In genomic region chr1:88690601-88691000, GRCm38 (mm10) we compare ENCODE assay signal across 24 mouse cellular contexts. TPM values are rescaled to one million over a fixed set of nuclear protein-coding genes. Genes with fewer than 3 reads are reported as not detected.
DNase-seq lines count a peak whose midpoint lies in the region; ATAC-seq and TF ChIP-seq lines count a peak whose summit lies in the region.
"Had no signal": no experiment of that assay in that cellular context is flagged by ENCODE, and none has a peak within 500 bp of the region (broad histone marks: within the 10 kb centered on the region; RNA-seq: fewer than 3 reads in every experiment).

No protein-coding gene starts in this region.

- H3K27ac ChIP-seq in lung, embryonic 15.5 days: no peak overlapping the region
- H3K27ac ChIP-seq in left cerebral cortex, adult 2 months: no peak overlapping the region
- H3K27ac ChIP-seq: embryonic facial prominence, embryonic 13.5 days; forebrain, embryonic 13.5 days; gastrocnemius, adult 2 months; hindbrain, embryonic 12.5 days; hindbrain, embryonic 15.5 days had no signal

- 77% methylated on average over 6 of the region's 6 CpGs for WGBS in lung, embryonic 15.5 days

- H3K9me3 ChIP-seq in lung, embryonic 15.5 days: no peaks in the 10 kb centered on the region
- H3K9me3 ChIP-seq: embryonic facial prominence, embryonic 10.5 days; embryonic facial prominence, embryonic 13.5 days; forebrain, embryonic 13.5 days; hindbrain, embryonic 12.5 days; hindbrain, embryonic 15.5 days had no signal

- no peaks in the 10 kb centered on the region for H3K4me1 ChIP-seq in lung, embryonic 15.5 days
- H3K4me1 ChIP-seq: embryonic facial prominence, embryonic 13.5 days; forebrain, embryonic 13.5 days; hindbrain, embryonic 12.5 days; hindbrain, embryonic 15.5 days had no signal

- no peak overlapping the region for H3K4me2 ChIP-seq in lung, embryonic 15.5 days
- H3K4me2 ChIP-seq: embryonic facial prominence, embryonic 13.5 days; forebrain, embryonic 13.5 days; heart, embryonic 11.5 days; hindbrain, embryonic 12.5 days; hindbrain, embryonic 15.5 days had no signal

- H3K27me3 ChIP-seq in lung, embryonic 15.5 days: no peaks in the 10 kb centered on the region
- H3K27me3 ChIP-seq: embryonic facial prominence, embryonic 13.5 days; forebrain, embryonic 13.5 days; hindbrain, embryonic 12.5 days; hindbrain, embryonic 15.5 days had no signal

- no peaks in the 10 kb centered on the region for H3K36me3 ChIP-seq in lung, embryonic 15.5 days
- H3K36me3 ChIP-seq: embryonic facial prominence, embryonic 10.5 days; embryonic facial prominence, embryonic 13.5 days; hindbrain, embryonic 15.5 days had no signal

- H3K4me3 ChIP-seq in lung, embryonic 15.5 days: no peak overlapping the region
- no peak overlapping the region for H3K4me3 ChIP-seq in left cerebral cortex, adult 2 months
- H3K4me3 ChIP-seq: embryonic facial prominence, embryonic 10.5 days; embryonic facial prominence, embryonic 13.5 days; erythroblast, embryonic 14.5 days; forebrain, embryonic 13.5 days; gastrocnemius, adult 2 months; hindbrain, embryonic 12.5 days; hindbrain, embryonic 15.5 days had no signal

- 0 out of 2 replicates have a peak, but pooled peaks have one; percentile 23 for ATAC-seq in lung, embryonic 15.5 days (ENCODE audit: borderline replicate concordance, extremely low read depth, low FRiP score, low TSS enrichment)
- no peak for ATAC-seq in cerebellum, adult (ENCODE audit: insufficient number of reproducible peaks, low FRiP score, low TSS enrichment)
- ATAC-seq: activated CD4-positive, CD25-positive, alpha-beta regulatory T cell, adult 4 months; forebrain, embryonic 13.5 days; forebrain, embryonic 16.5 days; intestine, postnatal 0 days had no signal

- no peak for TF ChIP-seq CTCF in left cerebral cortex, adult 2 months (IDR thresholded peaks at IDR 0.05)

- intact Hi-C loops in left cerebral cortex, adult 2 months (cut with DNase I): no loop called here

- H3K9ac ChIP-seq in lung, embryonic 15.5 days: no peak overlapping the region
- H3K9ac ChIP-seq: embryonic facial prominence, embryonic 13.5 days; forebrain, embryonic 13.5 days; hindbrain, embryonic 12.5 days; hindbrain, embryonic 15.5 days had no signal

- DNase-seq in adrenal gland, adult (ENCODE audit: inconsistent age in 2 of 2, low spot score in 1 of 2): peak; percentile 73 to 84
- no peak for DNase-seq in adrenal gland, postnatal 4 days (ENCODE audit: low spot score in 2 of 2)
- no peak for DNase-seq in lung, adult 18-20 months
- DNase-seq in adrenal gland, postnatal 10 days: peak; percentile 52
- peak; percentile 69 to 71 for DNase-seq in adrenal gland, postnatal 36 days
- no peak for DNase-seq in left cerebral cortex, adult 2 months (ENCODE audit: extremely low spot score in 1 of 2, low spot score in 2 of 2)
- DNase-seq: cerebellum, adult 11-12 months; cerebellum, adult 9-10 months; cerebellum, postnatal 14 days; gastrocnemius, adult 2 months; gastrocnemius, postnatal 14 days; heart, adult 11 months had no signal

RNA-seq across cellular contexts. Expression of gene Arl4c, which starts 11.4 kb away (rescaled TPM):
- total RNA-seq in adrenal gland, postnatal 4 days (2021): 10 to 100 TPM; 19.0 to 24.8 TPM
- 21.7 and 23.3 TPM in 2 replicates for polyA plus RNA-seq in lung, embryonic 15.5 days (2015; fragmentation: Nextera tagmentation; extraction: Ambion mirVana)
- 10 to 100 TPM; 12.5 to 14.9 TPM for total RNA-seq in adrenal gland, postnatal 10 days (2021)
- 10 to 100 TPM; 11.2 to 15.2 TPM for total RNA-seq in adrenal gland, postnatal 36 days (2021)
- total RNA-seq in left cerebral cortex, adult 2 months (2021): 10 to 100 TPM; 35.7 to 39.2 TPM

Comparison
In these comparisons a context has a peak if more than half of its experiments do, and no peak if none do; other contexts are left out.
1. DNase-seq: peak in adrenal gland, adult (2 of 2), adrenal gland, postnatal 10 days (single experiment) and adrenal gland, postnatal 36 days (2 of 2); none in adrenal gland, postnatal 4 days (0 of 2), lung, adult 18-20 months (0 of 2) and left cerebral cortex, adult 2 months (0 of 2).